15 mouse cellular contexts compared by ENCODE assay signal in genomic region chr11:52533379-52533778, GRCm38 (mm10).
A peak's percentile ranks its signal among the peaks of the same experiment; 100 is the strongest.
DNase-seq lines count a peak whose midpoint lies in the region; ATAC-seq lines count a peak whose summit lies in the region.
"Had no signal": no experiment of that assay in that cellular context is flagged by ENCODE, and none has a peak within 500 bp of the region (broad histone marks: within the 10 kb centered on the region; RNA-seq: fewer than 3 reads in every experiment).

No protein-coding gene starts in this region.

- H3K27me3 ChIP-seq in heart, embryonic 14.5 days (ENCODE audit: control insufficient read depth, insufficient read depth, low read length) = no peaks in the 10 kb centered on the region
- H3K27me3 ChIP-seq in midbrain, embryonic 10.5 days (ENCODE audit: low read depth, poor library complexity, severe bottlenecking) = no peaks in the 10 kb centered on the region
- H3K27me3 ChIP-seq: embryonic facial prominence, embryonic 12.5 days had no signal

- H3K9me3 ChIP-seq in heart, embryonic 14.5 days (ENCODE audit: control insufficient read depth, low read length) = no peaks in the 10 kb centered on the region
- no peaks in the 10 kb centered on the region for H3K9me3 ChIP-seq in midbrain, embryonic 10.5 days (replicated peaks)
- H3K9me3 ChIP-seq: embryonic facial prominence, embryonic 12.5 days; hindbrain, embryonic 13.5 days; liver, embryonic 12.5 days had no signal

- H3K27ac ChIP-seq in heart, embryonic 14.5 days (replicated peaks in 1 of 2; ENCODE audit: control insufficient read depth in 1 of 2, insufficient read depth in 1 of 2, low read depth in 2 of 2, low read length in 2 of 2) = no peak overlapping the region
- H3K27ac ChIP-seq in midbrain, embryonic 10.5 days (replicated peaks) = no peak overlapping the region
- H3K27ac ChIP-seq: embryonic facial prominence, embryonic 12.5 days; hindbrain, embryonic 13.5 days; kidney, postnatal 0 days; liver, embryonic 12.5 days had no signal

- peak; percentile 51; the same call in 1 of the 2 replicates for ATAC-seq in heart, embryonic 14.5 days (ENCODE audit: insufficient number of reproducible peaks, insufficient read depth, low FRiP score, low read depth)
- ATAC-seq: intestine, embryonic 16.5 days; liver, embryonic 12.5 days had no signal

- no peak overlapping the region for H3K9ac ChIP-seq in heart, embryonic 14.5 days (ENCODE audit: low read length)
- H3K9ac ChIP-seq: embryonic facial prominence, embryonic 12.5 days; hindbrain, embryonic 13.5 days; liver, embryonic 12.5 days had no signal

- H3K4me1 ChIP-seq in heart, embryonic 14.5 days (ENCODE audit: control insufficient read depth in 2 of 2, insufficient read depth in 2 of 2, low read length in 2 of 2) = peaks cover 27 to 32% of the 10 kb centered on the region in 2 experiments
- H3K4me1 ChIP-seq in midbrain, embryonic 10.5 days = peaks cover 12% of the 10 kb centered on the region
- H3K4me1 ChIP-seq: embryonic facial prominence, embryonic 12.5 days had no signal

- no peak overlapping the region for H3K4me2 ChIP-seq in heart, embryonic 14.5 days (ENCODE audit: low read length)
- H3K4me2 ChIP-seq: embryonic facial prominence, embryonic 12.5 days; hindbrain, embryonic 13.5 days; liver, embryonic 12.5 days had no signal

- no peak overlapping the region for H3K4me3 ChIP-seq in heart, embryonic 14.5 days (ENCODE audit: control insufficient read depth in 1 of 2, insufficient read depth in 1 of 2, low read depth in 1 of 2, low read length in 2 of 2)
- no peak overlapping the region for H3K4me3 ChIP-seq in midbrain, embryonic 10.5 days
- H3K4me3 ChIP-seq: embryonic facial prominence, embryonic 12.5 days; hindbrain, embryonic 13.5 days; liver, embryonic 12.5 days had no signal

- no peaks in the 10 kb centered on the region for H3K36me3 ChIP-seq in heart, embryonic 14.5 days (ENCODE audit: control insufficient read depth, insufficient read depth, low read length)
- no peaks in the 10 kb centered on the region for H3K36me3 ChIP-seq in midbrain, embryonic 10.5 days
- H3K36me3 ChIP-seq: embryonic facial prominence, embryonic 12.5 days; hindbrain, embryonic 13.5 days; liver, embryonic 12.5 days had no signal

- WGBS in heart, embryonic 14.5 days = 31% methylated on average over 5 of the region's 5 CpGs
- 84% methylated on average over 5 of the region's 5 CpGs for WGBS in midbrain, embryonic 10.5 days

- DNase-seq in adrenal gland, adult (ENCODE audit: inconsistent age in 2 of 2, low spot score in 1 of 2) = peak; percentile 51 to 78
- DNase-seq in adrenal gland, adult 18-20 months (ENCODE audit: low spot score in 2 of 2) = no peak
- no peak for DNase-seq in heart, postnatal 25 days (ENCODE audit: low spot score)
- DNase-seq in lung, postnatal 14 days = peak; percentile 15
- no peak for DNase-seq in lung, postnatal 36 days
- DNase-seq in midbrain, embryonic 10.5 days (ENCODE audit: low spot score) = no peak
- no peak for DNase-seq in gastrocnemius, postnatal 14 days
- DNase-seq: cerebellum, adult 2 months; lung, postnatal 10 days had no signal

- intact Hi-C loops in heart, postnatal 25 days (cut with DNase I) = no loop called here
- intact Hi-C loops in gastrocnemius, postnatal 14 days (cut with DNase I; ENCODE audit: low total_unique reads) = no loop called here

Comparison
In these comparisons a context has a peak if more than half of its experiments do, and no peak if none do; other contexts are left out.
1. DNase-seq: peak in adrenal gland, adult (2 of 2) and lung, postnatal 14 days (single experiment); none in adrenal gland, adult 18-20 months (0 of 2), heart, postnatal 25 days (single experiment), lung, postnatal 36 days (single experiment), midbrain, embryonic 10.5 days (single experiment) and gastrocnemius, postnatal 14 days (single experiment).